Mouse (Mus musculus) left cerebral cortex, adult 9 months (tissue): ENCODE data around the gene Rusc2.

Experiments used
- DNase-seq, 2 experiments: peaks; one replicate each; pipeline ENCODE4 v3.0.0; 2022; ENCODE audit warnings: low spot score in 2 of 2

Rusc2 gene

DNA sequence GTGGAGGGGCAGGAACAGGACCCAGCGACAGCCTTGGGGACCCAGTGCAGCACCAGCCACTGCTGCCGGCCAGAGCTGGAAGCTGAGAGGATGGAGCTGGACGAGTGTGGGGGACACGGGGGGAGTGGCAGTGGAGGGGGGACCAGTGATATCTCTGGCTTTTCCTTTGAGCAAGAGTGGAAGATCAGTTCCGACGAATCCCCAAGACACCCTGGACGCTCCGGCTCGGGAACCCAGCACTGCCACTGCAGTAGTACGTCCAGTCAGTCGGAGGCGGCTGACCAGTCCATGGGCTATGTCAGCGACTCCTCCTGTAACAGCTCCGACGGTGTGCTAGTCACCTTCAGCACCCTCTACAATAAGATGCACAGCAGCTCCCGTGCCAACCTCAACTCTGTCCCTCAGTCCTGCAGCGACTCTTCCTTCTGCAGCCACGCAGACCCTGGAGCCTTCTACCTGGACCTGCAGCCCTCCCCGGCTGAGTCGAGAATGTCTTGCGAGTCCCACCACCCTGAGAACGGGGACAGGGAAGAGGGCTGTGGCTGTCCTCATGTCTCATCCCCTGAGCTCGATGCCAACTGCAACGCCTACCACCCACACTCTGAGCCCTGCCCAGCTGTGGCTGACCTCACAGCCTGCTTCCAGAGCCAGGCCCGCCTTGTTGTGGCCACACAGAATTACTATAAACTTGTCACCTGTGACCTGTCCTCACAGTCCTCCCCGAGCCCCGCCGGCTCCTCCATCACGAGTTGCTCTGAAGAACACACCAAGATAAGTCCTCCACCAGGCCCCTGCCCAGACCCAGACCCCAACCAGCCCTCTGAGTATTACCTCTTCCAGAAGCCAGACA is 33.7 kb downstream of the Rusc2 start:
- DNase-seq: no peak

- DNase-seq: no peak
Observed at GRCm38 (mm10) chr4:43416071-43416490, 34.3 kb downstream of the Rusc2 start.

DNA sequence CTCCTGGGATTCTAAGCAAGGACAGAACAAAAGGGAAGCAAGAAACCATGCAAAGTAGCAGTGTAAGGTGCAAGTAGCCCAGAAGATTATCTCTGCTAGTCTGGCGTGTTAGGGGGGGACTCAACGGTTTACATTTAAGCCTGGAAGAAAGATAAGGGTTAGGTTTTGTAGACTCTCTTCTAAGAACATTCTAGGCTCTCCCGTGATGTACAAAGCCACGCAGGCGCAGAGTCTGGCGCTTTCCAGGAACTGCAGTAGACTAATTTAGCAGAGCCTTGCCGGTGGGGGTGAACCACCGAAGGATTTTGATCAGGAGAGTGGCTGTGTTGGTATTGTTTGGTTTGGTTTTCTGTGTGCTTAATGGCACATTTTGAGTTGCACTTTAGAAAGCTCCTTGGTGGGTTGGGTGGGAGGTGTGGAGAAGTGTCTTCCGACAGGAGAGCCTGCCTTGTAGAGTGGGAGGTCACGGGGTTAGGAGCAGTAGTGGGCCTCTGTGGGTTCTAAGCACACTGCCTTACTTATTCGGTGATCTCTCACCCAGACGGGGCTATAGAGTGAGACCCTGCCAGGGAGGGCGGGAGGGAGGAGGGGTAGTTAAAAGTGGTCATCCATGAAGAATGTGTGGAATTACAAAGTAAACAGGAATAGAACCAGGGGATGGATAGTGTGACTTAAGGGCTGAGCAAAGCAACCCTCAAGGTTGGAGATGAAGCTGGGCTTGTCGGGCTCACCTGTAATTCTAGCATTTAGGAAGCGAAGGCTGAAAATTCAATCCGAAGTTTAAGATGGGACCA is 35.7 kb downstream of the Rusc2 start:
- no peak for DNase-seq

DNA sequence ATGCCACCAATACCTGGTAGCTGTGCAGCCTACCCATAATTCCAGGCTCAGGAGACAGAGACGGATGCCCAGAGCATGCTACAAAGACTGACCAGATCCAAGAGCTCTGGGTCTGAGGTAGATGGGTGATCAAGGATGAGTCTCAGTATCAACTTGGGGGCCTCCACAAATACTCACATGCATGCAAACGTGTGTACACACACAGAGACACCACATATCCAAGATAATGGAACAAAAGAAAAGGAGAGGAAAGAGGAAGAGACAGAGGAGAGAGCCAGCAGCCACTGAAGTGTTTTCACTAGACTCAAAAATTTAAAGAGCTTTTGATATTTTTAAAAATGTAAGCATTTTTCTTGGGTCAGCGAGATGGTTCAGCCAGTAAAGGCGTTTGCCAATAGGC is 36.7 kb downstream of the Rusc2 start:
- no peak for DNase-seq

- DNase-seq: no peak
Observed at GRCm38 (mm10) chr4:43418973-43419656, 37.3 kb downstream of the Rusc2 start.

- DNase-seq: no peak
Observed at GRCm38 (mm10) chr4:43419801-43420281, 38.1 kb downstream of the Rusc2 start.

DNA sequence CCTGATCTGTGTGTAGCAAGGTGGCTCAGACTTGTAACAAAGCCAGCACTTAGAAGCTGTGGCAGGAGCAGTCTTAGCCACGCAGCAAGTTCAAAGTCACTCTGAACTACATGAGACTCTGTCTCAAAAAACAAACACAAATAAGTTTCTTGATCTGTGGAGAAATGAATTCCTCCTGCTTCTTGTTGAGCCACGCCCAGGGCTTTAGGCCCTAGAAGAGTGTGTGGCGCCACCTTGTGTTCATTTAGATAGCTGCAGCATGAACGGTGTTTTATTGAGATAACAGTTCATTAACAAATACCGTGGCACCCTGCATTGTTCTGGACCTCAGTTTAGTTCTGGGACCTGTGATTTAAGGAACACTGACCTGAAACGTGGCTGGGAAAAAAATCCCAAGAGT is 38.5 kb downstream of the Rusc2 start:
- DNase-seq: peak; percentile 42 to 85

GRCm38 (mm10) chr4:43421632-43422240 is 40.0 kb downstream of the Rusc2 start:
- no peak for DNase-seq

GRCm38 (mm10) chr4:43423267-43423934 is 41.6 kb downstream of the Rusc2 start:
- DNase-seq: no peak

DNA sequence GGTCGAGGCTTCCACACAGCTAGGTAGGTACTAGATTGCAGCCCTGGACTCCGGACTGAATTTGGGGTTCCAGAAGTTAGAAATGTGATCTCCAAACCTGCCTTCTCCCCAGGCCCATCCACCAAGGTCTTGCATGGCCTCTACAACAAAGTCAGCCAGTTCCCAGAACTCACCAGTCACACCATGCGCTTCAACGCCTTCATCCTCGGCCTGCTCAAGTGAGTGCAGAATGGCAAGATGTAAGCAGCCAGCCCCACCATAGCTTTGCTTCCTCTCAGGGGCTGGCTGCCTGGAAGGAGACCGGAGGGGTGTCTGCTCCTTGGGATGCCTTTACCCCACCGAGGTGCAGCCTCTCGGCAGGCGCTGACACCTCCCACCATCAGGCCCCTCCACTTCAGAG is 42.3 kb downstream of the Rusc2 start:
- no peak for DNase-seq

- no peak for DNase-seq
Observed at GRCm38 (mm10) chr4:43425197-43425596, 43.4 kb downstream of the Rusc2 start.

- no peak for DNase-seq
Observed at GRCm38 (mm10) chr4:43425648-43426380, 44.0 kb downstream of the Rusc2 start.

DNA sequence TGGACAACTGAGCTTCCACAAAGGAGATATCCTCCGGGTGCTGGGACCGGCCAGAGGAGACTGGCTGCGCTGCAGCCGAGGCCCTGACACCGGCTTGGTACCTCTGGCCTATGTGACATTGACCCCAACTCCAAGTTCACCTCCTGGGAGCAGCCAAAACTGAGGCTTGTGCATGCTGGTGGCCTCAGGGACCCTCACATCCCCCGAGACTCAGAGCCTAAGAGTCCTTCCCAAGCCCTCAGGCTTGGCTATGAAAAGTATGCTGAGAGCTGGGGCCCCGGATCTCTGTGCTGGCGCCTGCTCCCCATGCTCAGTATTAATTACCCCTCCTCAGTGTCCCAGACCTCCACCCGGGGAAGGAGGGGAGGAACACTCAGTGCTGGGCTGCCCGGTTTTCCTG is 44.7 kb downstream of the Rusc2 start:
- no peak for DNase-seq

GRCm38 (mm10) chr4:43427501-43428179 is 45.9 kb downstream of the Rusc2 start:
- no peak for DNase-seq

DNA sequence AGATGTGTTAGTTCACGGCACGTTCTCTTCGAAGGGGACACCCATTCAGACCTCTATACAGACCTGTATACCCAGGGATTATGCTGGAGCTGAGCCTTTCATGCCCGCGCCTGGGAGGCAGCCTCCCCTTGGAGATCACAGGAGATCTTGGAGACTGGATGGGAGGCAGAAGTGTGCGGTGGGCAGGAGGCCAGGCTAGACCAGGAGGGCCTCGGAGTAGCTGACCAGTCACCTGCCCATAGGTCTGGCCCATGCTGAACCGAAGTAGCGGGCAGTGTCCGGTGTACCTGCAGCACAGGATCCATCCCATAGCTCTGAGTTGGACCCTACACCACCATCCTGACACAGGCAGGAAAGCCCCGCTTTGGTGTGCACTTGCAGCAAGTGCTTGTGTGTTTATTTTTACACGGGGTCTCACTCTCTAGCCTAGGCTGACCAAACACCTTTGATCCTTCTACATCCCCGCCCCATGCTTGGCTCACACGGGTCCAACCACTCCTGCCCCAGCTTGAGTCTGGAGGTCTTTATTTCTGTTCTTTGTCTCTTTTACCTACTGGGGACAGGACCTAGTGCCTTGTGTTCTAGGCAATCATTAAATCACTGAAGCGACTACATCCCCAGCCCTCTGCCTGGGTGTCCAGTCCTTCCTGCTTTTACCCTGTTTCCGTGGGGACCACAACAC is 46.5 kb downstream of the Rusc2 start:
- no peak for DNase-seq

GRCm38 (mm10) chr4:43428946-43429345 is 47.2 kb downstream of the Rusc2 start, which contains the start of gene Fam166b:
TSS of gene Fam166b (minus strand) at chr4:43429134.
- DNase-seq: no peak

- peak in 1 of 2 experiments; percentile 85 for DNase-seq
Observed at GRCm38 (mm10) chr4:43431690-43432089, 49.9 kb downstream of the Rusc2 start.

GRCm38 (mm10) chr4:43432832-43433231 is 51.1 kb downstream of the Rusc2 start:
- DNase-seq: no peak

DNA sequence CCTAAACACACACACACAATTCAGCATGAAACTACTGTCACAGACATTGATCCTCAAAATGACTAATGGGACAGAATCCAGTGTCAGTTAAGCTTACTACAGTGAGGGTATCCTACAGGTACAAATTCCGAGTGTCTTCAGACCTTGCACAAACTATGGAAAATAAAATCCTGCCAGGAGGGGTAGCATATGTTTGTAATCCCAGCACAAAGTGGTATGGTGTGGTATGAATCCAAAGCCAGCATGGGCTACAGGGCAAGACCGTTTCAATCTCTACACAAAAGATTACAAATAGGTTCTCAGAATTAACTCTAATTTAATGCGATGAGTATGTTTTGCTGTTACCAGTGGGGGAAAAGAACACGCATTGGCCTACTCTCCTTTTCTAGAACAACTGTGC is 59.9 kb downstream of the Rusc2 start, which contains the start of gene Tesk1:
Gene Tesk1, plus strand, starts transcription at position 301 of the 400 bp plus-strand sequence.
- no peak for DNase-seq
